Mouse (Mus musculus) liver, embryonic 13.5 days (tissue): ENCODE measurements around the gene Fgd6. TPM values are rescaled to one million over a fixed set of nuclear protein-coding genes. Genes with fewer than 3 reads are reported as not detected.

Source experiments
- ATAC-seq: fragments of 200-750 bp; cut with Nextera tagmentation; 2 replicates; pipeline ENCODE4 v1.8.0; 2017; ENCODE audit warnings: low read depth, mild to moderate bottlenecking, moderate number of reproducible peaks, moderate library complexity
- DNase-seq: peaks from one replicate; pipeline ENCODE4 v3.0.0; 2022
- H3K27ac ChIP-seq: fragments of 300-500 bp; sonication (generic); 2 replicates; pipeline ENCODE4 v1.5.1; 2015; ENCODE audit warnings: moderate library complexity, mild to moderate bottlenecking, inconsistent platforms
- H3K27me3 ChIP-seq: fragments of 300-500 bp; sonication (generic); 2 replicates; pipeline ENCODE4 v1.6.1; 2015; ENCODE audit warnings: mild to moderate bottlenecking, inconsistent platforms
- H3K36me3 ChIP-seq: fragments of 300-500 bp; sonication (generic); 2 replicates; pipeline ENCODE4 v1.6.1; 2015; ENCODE audit warnings: mild to moderate bottlenecking, inconsistent platforms
- H3K4me1 ChIP-seq: fragments of 300-500 bp; sonication (generic); replicated peaks from 2 replicates; pipeline ENCODE4 v1.6.1; 2015; ENCODE audit warnings: inconsistent platforms
- H3K4me2 ChIP-seq: fragments of 300-500 bp; sonication (generic); 2 replicates; pipeline ENCODE4 v1.6.1; 2015; ENCODE audit warnings: inconsistent platforms, mild to moderate bottlenecking, moderate library complexity
- H3K4me3 ChIP-seq: fragments of 300-500 bp; sonication (generic); replicated peaks from 2 replicates; pipeline ENCODE4 v1.5.1; 2015; ENCODE audit warnings: mild to moderate bottlenecking, inconsistent platforms
- H3K9ac ChIP-seq: fragments of 300-500 bp; sonication (generic); 2 replicates; pipeline ENCODE4 v1.6.1; 2015; ENCODE audit warnings: mild to moderate bottlenecking, inconsistent platforms
- H3K9me3 ChIP-seq: fragments of 300-500 bp; sonication (generic); replicated peaks from 2 replicates; pipeline ENCODE4 v1.6.1; 2016; ENCODE audit warnings: inconsistent platforms
- WGBS: fragments of 180-500 bp; shearing (Covaris S2); methylation state at CpG from one replicate; pipeline ENCODE4 v1.1.7; 2015; ENCODE audit not compliant: insufficient replicate concordance; 5-methylcytosine and 5-hydroxymethylcytosine counted together
- polyA plus RNA-seq: library from polyadenylated mRNA; unstranded; fragments of >200 nt; fragmentation: Nextera tagmentation; extraction: Ambion mirVana; gene quantifications from 2 replicates; pipeline ENCODE4 v1.2.1, GENCODE M21; 2015

Gene Fgd6
- polyA plus RNA-seq, 1 experiment from 2014 or later = 2.4 TPM

GRCm38 (mm10) chr10:94045301-94045700 lies 9.5 kb downstream of the Fgd6 start:
- ATAC-seq = no peak
- H3K36me3 ChIP-seq = peaks cover 37% of the 10 kb centered on the region
- H3K9me3 ChIP-seq = no peaks in the 10 kb centered on the region
- H3K4me3 ChIP-seq = no peak overlapping the region
- H3K4me2 ChIP-seq = no peak overlapping the region
- no peak overlapping the region for H3K27ac ChIP-seq
- WGBS = 89% methylated on average over 13 of the region's 13 CpGs
- H3K27me3 ChIP-seq = no peaks in the 10 kb centered on the region
- no peak overlapping the region for H3K9ac ChIP-seq
- peaks cover 44% of the 10 kb centered on the region for H3K4me1 ChIP-seq
- DNase-seq = no peak

- H3K4me2 ChIP-seq = peak overlapping the region; percentile 66
- peak overlapping the region; percentile 92 for H3K27ac ChIP-seq
- DNase-seq = no peak
- H3K4me1 ChIP-seq = peaks cover 50% of the 10 kb centered on the region
- no peaks in the 10 kb centered on the region for H3K27me3 ChIP-seq
- ATAC-seq = no peak
- H3K36me3 ChIP-seq = peaks cover 37% of the 10 kb centered on the region
- 32% methylated on average over 1 of the region's 1 CpGs for WGBS
- peak overlapping the region; percentile 0; the same call in 1 of the 2 replicates for H3K9ac ChIP-seq
- no peaks in the 10 kb centered on the region for H3K9me3 ChIP-seq
- no peak overlapping the region for H3K4me3 ChIP-seq
These were observed 11.2 kb downstream of the Fgd6 start for GRCm38 (mm10) chr10:94047024-94047423.

- H3K36me3 ChIP-seq = peaks cover 37% of the 10 kb centered on the region
- peak; percentile 61 for DNase-seq
- H3K4me2 ChIP-seq = peak overlapping the region; percentile 66
- H3K27ac ChIP-seq = peak overlapping the region; percentile 92
- peak overlapping the region; percentile 66 for H3K9ac ChIP-seq
- peak overlapping the region; percentile 40 for H3K4me3 ChIP-seq
- WGBS = 15% methylated on average over 10 of the region's 10 CpGs
- H3K27me3 ChIP-seq = no peaks in the 10 kb centered on the region
- ATAC-seq = peak; percentile 99
- H3K9me3 ChIP-seq = no peaks in the 10 kb centered on the region
- H3K4me1 ChIP-seq = peaks cover 56% of the 10 kb centered on the region
These were observed 12.2 kb downstream of the Fgd6 start for GRCm38 (mm10) chr10:94047845-94048559.

GRCm38 (mm10) chr10:94049121-94049520 lies 13.3 kb downstream of the Fgd6 start:
- no peaks in the 10 kb centered on the region for H3K9me3 ChIP-seq
- no peaks in the 10 kb centered on the region for H3K27me3 ChIP-seq
- H3K36me3 ChIP-seq = peaks cover 27% of the 10 kb centered on the region
- peak overlapping the region; percentile 66; the same call in 1 of the 2 replicates for H3K9ac ChIP-seq
- peak overlapping the region; percentile 92 for H3K27ac ChIP-seq
- peaks cover 67% of the 10 kb centered on the region for H3K4me1 ChIP-seq
- 60% methylated on average over 8 of the region's 8 CpGs for WGBS
- no peak overlapping the region for H3K4me3 ChIP-seq
- H3K4me2 ChIP-seq = peak overlapping the region; percentile 66
- DNase-seq = no peak
- ATAC-seq = no peak

- Histone ChIP-seq H3K4me3 (no peak overlapping the region), H3K36me3 (peaks cover 11% of the 10 kb centered on the region), H3K9me3 (no peaks in the 10 kb centered on the region), H3K4me1 (peaks cover 70% of the 10 kb centered on the region), H3K4me2 (no peak overlapping the region), H3K27ac (no peak overlapping the region), H3K9ac (no peak overlapping the region), H3K27me3 (no peaks in the 10 kb centered on the region)
- no peak for ATAC-seq
- WGBS = 84% methylated on average over 5 of the region's 5 CpGs
- no peak for DNase-seq
These were observed 14.9 kb downstream of the Fgd6 start for GRCm38 (mm10) chr10:94050736-94051135.

GRCm38 (mm10) chr10:94056487-94056886 lies 20.7 kb downstream of the Fgd6 start:
- H3K4me2 ChIP-seq = no peak overlapping the region
- no peak overlapping the region for H3K4me3 ChIP-seq
- H3K9ac ChIP-seq = no peak overlapping the region
- no peaks in the 10 kb centered on the region for H3K27me3 ChIP-seq
- 82% methylated on average over 6 of the region's 6 CpGs for WGBS
- H3K9me3 ChIP-seq = no peaks in the 10 kb centered on the region
- peaks cover 40% of the 10 kb centered on the region for H3K4me1 ChIP-seq
- no peaks in the 10 kb centered on the region for H3K36me3 ChIP-seq
- H3K27ac ChIP-seq = no peak overlapping the region
- no peak for DNase-seq
- ATAC-seq = no peak

- Histone ChIP-seq H3K27ac (peak overlapping the region; percentile 8; the same call in 1 of the 2 replicates), H3K9ac (no peak overlapping the region; the same call in 1 of the 2 replicates), H3K4me1 (peaks cover 33% of the 10 kb centered on the region), H3K9me3 (no peaks in the 10 kb centered on the region), H3K4me3 (no peak overlapping the region), H3K27me3 (no peaks in the 10 kb centered on the region), H3K36me3 (no peaks in the 10 kb centered on the region), H3K4me2 (no peak overlapping the region)
- ATAC-seq (peak; percentile 72), DNase-seq (no peak)
- 58% methylated on average over 8 of the region's 8 CpGs for WGBS
These were observed 23.8 kb downstream of the Fgd6 start for GRCm38 (mm10) chr10:94059618-94060055.

GRCm38 (mm10) chr10:94060190-94060589 lies 24.4 kb downstream of the Fgd6 start:
- 58% methylated on average over 8 of the region's 8 CpGs for WGBS
- Histone ChIP-seq H3K27me3 (no peaks in the 10 kb centered on the region), H3K9ac (no peak overlapping the region), H3K4me1 (peaks cover 37% of the 10 kb centered on the region), H3K36me3 (no peaks in the 10 kb centered on the region), H3K9me3 (no peaks in the 10 kb centered on the region), H3K4me2 (no peak overlapping the region), H3K27ac (peak overlapping the region; percentile 8), H3K4me3 (no peak overlapping the region)
- ATAC-seq (peak; percentile 40; the same call in 1 of the 2 replicates), DNase-seq (no peak)

- H3K4me3 ChIP-seq = no peak overlapping the region
- H3K27ac ChIP-seq = no peak overlapping the region
- H3K4me2 ChIP-seq = no peak overlapping the region
- ATAC-seq = no peak
- H3K4me1 ChIP-seq = peaks cover 37% of the 10 kb centered on the region
- H3K36me3 ChIP-seq = no peaks in the 10 kb centered on the region
- H3K9ac ChIP-seq = no peak overlapping the region
- H3K27me3 ChIP-seq = no peaks in the 10 kb centered on the region
- 84% methylated on average over 5 of the region's 5 CpGs for whole genome bisulfite sequencing
- DNase-seq = no peak
- no peaks in the 10 kb centered on the region for H3K9me3 ChIP-seq
These were observed 26.6 kb downstream of the Fgd6 start for GRCm38 (mm10) chr10:94062357-94062756.

- Histone ChIP-seq H3K9me3 (no peaks in the 10 kb centered on the region), H3K27me3 (no peaks in the 10 kb centered on the region), H3K4me3 (no peak overlapping the region), H3K36me3 (no peaks in the 10 kb centered on the region), H3K27ac (no peak overlapping the region), H3K4me1 (peaks cover 40% of the 10 kb centered on the region), H3K9ac (no peak overlapping the region), H3K4me2 (no peak overlapping the region)
- WGBS = 69% methylated on average over 3 of the region's 3 CpGs
- ATAC-seq (no peak), DNase-seq (no peak)
These were observed 31.1 kb downstream of the Fgd6 start for GRCm38 (mm10) chr10:94066896-94067295.

GRCm38 (mm10) chr10:94068701-94069100 lies 32.9 kb downstream of the Fgd6 start:
- WGBS = 75% methylated on average over 5 of the region's 5 CpGs
- no peaks in the 10 kb centered on the region for H3K9me3 ChIP-seq
- ATAC-seq (no peak; the same call in 1 of the 2 replicates), DNase-seq (no peak)
- no peak overlapping the region for H3K4me3 ChIP-seq
- H3K27ac ChIP-seq = peak overlapping the region; percentile 34
- no peak overlapping the region for H3K9ac ChIP-seq
- no peaks in the 10 kb centered on the region for H3K36me3 ChIP-seq
- no peak overlapping the region for H3K4me2 ChIP-seq
- H3K4me1 ChIP-seq = peaks cover 55% of the 10 kb centered on the region
- H3K27me3 ChIP-seq = no peaks in the 10 kb centered on the region

- no peak for ATAC-seq
- WGBS = 73% methylated on average over 7 of the region's 7 CpGs
- Histone ChIP-seq H3K27ac (peak overlapping the region; percentile 84), H3K4me2 (no peak overlapping the region; the same call in 1 of the 2 replicates), H3K9me3 (no peaks in the 10 kb centered on the region), H3K4me1 (peaks cover 50% of the 10 kb centered on the region), H3K9ac (no peak overlapping the region), H3K4me3 (no peak overlapping the region), H3K27me3 (no peaks in the 10 kb centered on the region), H3K36me3 (peaks cover 13% of the 10 kb centered on the region; the same call in 1 of the 2 replicates)
- DNase-seq = no peak
These were observed 35.8 kb downstream of the Fgd6 start for GRCm38 (mm10) chr10:94071641-94072040.
